Mouse (Mus musculus) testis, postnatal 10 days (tissue): ENCODE results near the gene Snn.

Experiments
- DNase-seq: peaks from one replicate; pipeline ENCODE4 v3.0.0; 2021; ENCODE audit warnings: low spot score

Gene Snn

GRCm38 (mm10) chr16:11084181-11084580 lies 23.4 kb downstream of the Snn start:
- no peak for DNase-seq

DNA sequence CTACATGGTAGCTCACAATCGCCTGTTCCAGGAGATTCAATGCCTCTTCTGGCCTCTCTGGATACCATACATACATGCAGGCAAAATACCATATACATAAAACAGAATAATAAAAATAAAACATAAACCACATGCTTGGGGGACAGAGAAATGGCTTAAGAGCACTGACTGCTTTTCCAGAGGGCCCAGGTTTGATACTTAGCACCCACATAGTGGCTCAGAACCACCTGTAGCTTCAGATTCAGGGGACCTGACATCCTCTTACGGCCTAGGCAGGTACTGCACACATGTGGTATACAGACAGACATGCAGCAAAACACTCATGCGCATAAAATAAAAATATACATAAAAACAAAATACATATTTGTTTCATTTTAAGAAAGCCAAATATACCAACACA lies 25.6 kb downstream of the Snn start:
- no peak for DNase-seq

DNA sequence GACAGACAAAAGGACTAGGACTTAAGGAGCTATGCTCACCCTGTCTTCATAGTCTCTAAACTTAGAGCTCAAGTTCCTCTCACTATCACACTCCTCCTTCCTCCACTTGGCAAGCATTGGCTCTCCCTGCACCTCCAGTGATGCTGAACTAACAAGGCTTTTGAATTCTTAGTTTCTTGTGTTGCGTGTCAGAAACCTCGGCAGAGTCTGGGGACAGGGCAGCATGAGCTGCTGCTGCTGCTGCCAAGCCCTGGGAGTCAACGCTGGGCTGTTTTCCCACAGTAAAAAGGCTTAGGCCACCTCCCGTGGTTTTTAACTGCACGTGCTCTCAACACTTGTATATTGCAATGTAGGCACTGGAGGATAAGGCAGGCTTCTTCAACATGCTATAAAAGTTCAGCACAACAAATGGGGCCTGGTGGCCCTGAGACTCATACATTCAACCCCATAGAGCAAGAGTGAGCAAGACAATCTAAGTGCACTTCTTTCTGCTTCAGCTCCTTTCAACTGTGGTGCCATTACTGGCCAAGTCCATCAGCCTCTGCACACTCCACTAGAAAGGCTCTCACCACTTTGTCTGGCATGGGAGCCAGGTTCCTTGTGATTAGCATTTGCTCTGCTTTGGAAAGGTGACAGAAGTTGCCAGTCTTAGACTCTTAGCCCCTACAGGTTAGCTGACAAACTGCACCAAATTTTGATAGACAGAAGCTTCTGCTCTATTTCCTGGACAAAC lies 26.3 kb downstream of the Snn start:
- no peak for DNase-seq

GRCm38 (mm10) chr16:11090836-11091570 lies 30.3 kb downstream of the Snn start:
- no peak for DNase-seq

- no peak for DNase-seq
These were observed 31.3 kb downstream of the Snn start for GRCm38 (mm10) chr16:11092061-11092460.

- DNase-seq, result no peak
These were observed 31.8 kb downstream of the Snn start for GRCm38 (mm10) chr16:11092523-11092922.

- DNase-seq, result no peak
These were observed 33.1 kb downstream of the Snn start for GRCm38 (mm10) chr16:11093717-11094386.

DNA sequence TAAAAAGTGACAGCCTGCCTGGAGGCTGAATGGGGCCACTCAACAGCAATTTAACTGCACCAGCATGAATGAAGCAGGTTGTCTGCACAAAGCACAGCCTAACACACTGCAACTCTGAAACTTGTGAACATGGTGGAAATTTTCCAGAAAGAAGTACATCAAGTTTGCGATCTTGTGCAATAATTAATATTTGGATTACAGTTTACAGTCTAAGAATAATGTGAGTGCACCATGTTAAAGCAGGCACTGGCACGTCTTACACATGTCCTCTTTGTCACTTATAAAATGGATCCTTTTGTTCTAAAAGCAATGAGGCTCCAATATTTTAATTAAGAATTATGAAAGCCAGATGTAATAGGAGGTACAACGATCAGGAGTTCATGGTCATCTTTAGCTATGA lies 36.6 kb downstream of the Snn start:
- no peak for DNase-seq

DNA sequence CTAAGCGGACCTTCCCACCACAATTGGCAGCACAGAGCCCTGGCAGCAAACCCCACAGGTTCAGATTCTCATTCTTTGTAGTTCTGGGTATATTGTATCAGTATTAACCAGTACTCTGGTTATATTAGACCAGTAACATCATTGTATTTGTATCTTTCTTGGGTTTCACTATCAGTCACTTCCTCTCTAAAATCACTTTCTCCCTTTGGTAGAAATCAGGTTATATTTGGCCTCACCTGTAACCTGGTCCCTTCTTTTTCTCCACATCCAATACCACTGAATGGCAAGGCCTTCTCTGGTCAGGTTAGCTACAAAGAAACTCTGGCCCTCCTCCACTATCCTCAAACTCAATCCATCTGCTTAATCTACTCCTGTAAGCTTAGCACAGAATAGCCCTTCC lies 44.2 kb downstream of the Snn start:
- no peak for DNase-seq

DNA sequence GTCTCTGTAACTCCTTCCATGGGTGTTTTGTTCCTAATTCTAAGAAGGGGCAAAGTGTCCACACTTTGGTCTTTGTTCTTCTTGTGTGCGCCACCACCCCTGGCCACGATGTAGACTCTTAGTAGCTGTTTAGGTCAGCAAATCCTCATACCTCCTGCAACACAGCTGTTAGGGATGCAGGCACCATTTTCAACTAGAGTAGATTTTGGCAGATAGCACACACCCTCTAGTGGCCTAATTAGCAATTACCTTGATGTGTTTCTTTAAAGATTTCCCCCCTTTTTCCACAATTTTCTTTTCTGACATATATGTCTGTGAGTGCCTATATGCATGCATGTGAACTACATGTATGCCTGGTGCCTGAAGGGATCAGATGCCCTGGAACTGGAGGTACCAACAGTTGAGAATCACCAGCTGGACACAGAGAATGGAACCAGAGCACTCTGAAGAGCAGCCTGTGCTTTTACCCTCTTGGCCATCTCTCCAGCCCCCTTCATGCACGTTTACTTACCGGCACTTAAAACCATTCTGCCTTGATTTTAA lies 48.5 kb downstream of the Snn start:
- DNase-seq, result no peak

- no peak for DNase-seq
These were observed 61.9 kb downstream of the Snn start for GRCm38 (mm10) chr16:11122625-11123024.

- no peak for DNase-seq
These were observed 63.4 kb downstream of the Snn start for GRCm38 (mm10) chr16:11124110-11124509.
